8 mouse cellular contexts compared by ENCODE assay signal in genomic region chr19:44135960-44136485, GRCm38 (mm10). TPM values are rescaled to one million over a fixed set of nuclear protein-coding genes. Genes with fewer than 3 reads are reported as not detected.
A peak's percentile ranks its signal among the peaks of the same experiment; 100 is the strongest.
DNase-seq lines count a peak whose midpoint lies in the region; ATAC-seq and TF ChIP-seq lines count a peak whose summit lies in the region.

No protein-coding gene starts in this region.

- DNase-seq in layer of hippocampus, adult 2 months (ENCODE audit: low spot score in 2 of 2), result no peak
- no peak for DNase-seq in layer of hippocampus, adult 8-10 months (ENCODE audit: low spot score in 2 of 2)
- no peak for DNase-seq in embryo, embryonic 11 days
- no peak for DNase-seq in adrenal gland, adult 8-10 months
- no peak for DNase-seq in left cerebral cortex, adult 11 months (ENCODE audit: low spot score)

- TF ChIP-seq CTCF in layer of hippocampus, adult 2 months (conservative IDR thresholded peaks at IDR 0.05), result no peak

- H3K4me2 ChIP-seq in embryonic facial prominence, embryonic 12.5 days (replicated peaks), result peak overlapping the region; percentile 51
- peak overlapping the region; percentile 68 for H3K4me2 ChIP-seq in intestine, embryonic 15.5 days (replicated peaks)
- H3K4me2 ChIP-seq in neural tube, embryonic 12.5 days (replicated peaks), result peak overlapping the region; percentile 60

- peak overlapping the region; percentile 56 for H3K27ac ChIP-seq in layer of hippocampus, adult 2 months
- no peak overlapping the region for H3K27ac ChIP-seq in embryonic facial prominence, embryonic 12.5 days
- no peak overlapping the region for H3K27ac ChIP-seq in intestine, embryonic 15.5 days
- H3K27ac ChIP-seq in neural tube, embryonic 12.5 days, result no peak overlapping the region

- 24% methylated on average over 7 of the region's 7 CpGs for WGBS in embryonic facial prominence, embryonic 12.5 days
- WGBS in intestine, embryonic 15.5 days, result 24% methylated on average over 7 of the region's 7 CpGs
- 26% methylated on average over 7 of the region's 7 CpGs for WGBS in neural tube, embryonic 12.5 days

- H3K36me3 ChIP-seq in embryonic facial prominence, embryonic 12.5 days, result peaks cover 34% of the 10 kb centered on the region
- H3K36me3 ChIP-seq in intestine, embryonic 15.5 days, result peaks cover 11% of the 10 kb centered on the region
- H3K36me3 ChIP-seq in neural tube, embryonic 12.5 days, result peaks cover 35% of the 10 kb centered on the region

- H3K9ac ChIP-seq in embryonic facial prominence, embryonic 12.5 days, result no peak overlapping the region
- H3K9ac ChIP-seq in intestine, embryonic 15.5 days, result no peak overlapping the region
- no peak overlapping the region for H3K9ac ChIP-seq in neural tube, embryonic 12.5 days

- H3K4me1 ChIP-seq in embryonic facial prominence, embryonic 12.5 days, result peaks cover 6% of the 10 kb centered on the region
- peaks cover 2% of the 10 kb centered on the region; the same call in 1 of the 2 replicates for H3K4me1 ChIP-seq in intestine, embryonic 15.5 days (replicated peaks)
- peaks cover 8% of the 10 kb centered on the region for H3K4me1 ChIP-seq in neural tube, embryonic 12.5 days

- no peaks in the 10 kb centered on the region for H3K9me3 ChIP-seq in embryonic facial prominence, embryonic 12.5 days
- H3K9me3 ChIP-seq in intestine, embryonic 15.5 days, result no peaks in the 10 kb centered on the region
- no peaks in the 10 kb centered on the region for H3K9me3 ChIP-seq in neural tube, embryonic 12.5 days

- H3K4me3 ChIP-seq in layer of hippocampus, adult 2 months, result peak overlapping the region; percentile 58
- H3K4me3 ChIP-seq in embryonic facial prominence, embryonic 12.5 days, result peak overlapping the region; percentile 79
- peak overlapping the region; percentile 16 for H3K4me3 ChIP-seq in intestine, embryonic 15.5 days (replicated peaks)
- peak overlapping the region; percentile 73 for H3K4me3 ChIP-seq in neural tube, embryonic 12.5 days

- H3K27me3 ChIP-seq in embryonic facial prominence, embryonic 12.5 days, result no peaks in the 10 kb centered on the region
- no peaks in the 10 kb centered on the region for H3K27me3 ChIP-seq in intestine, embryonic 15.5 days (replicated peaks)
- H3K27me3 ChIP-seq in neural tube, embryonic 12.5 days (replicated peaks), result no peaks in the 10 kb centered on the region

- ATAC-seq in embryonic facial prominence, embryonic 12.5 days (ENCODE audit: insufficient number of reproducible peaks, insufficient read depth, low FRiP score, low TSS enrichment), result no peak
- 0 out of 2 replicates have a peak, but pooled peaks have one; percentile 30 for ATAC-seq in intestine, embryonic 15.5 days
- 0 out of 2 replicates have a peak, but pooled peaks have one; percentile 29 for ATAC-seq in neural tube, embryonic 12.5 days (ENCODE audit: low FRiP score, low read depth)

RNA-seq across cellular contexts. Expression of gene Cwf19l1, which starts 0.3 kb away (rescaled TPM):
- total RNA-seq in layer of hippocampus, adult 2 months (2021), result 10 to 100 TPM; 18.0 to 19.4 TPM
- 10 to 100 TPM; 19.1 to 21.2 (median 19.9) TPM for total RNA-seq in layer of hippocampus, adult 8-10 months (2022)
- polyA plus RNA-seq in embryonic facial prominence, embryonic 12.5 days (2016; fragmentation: Nextera tagmentation; extraction: Ambion mirVana), result 42.1 and 42.6 TPM in 2 replicates
- polyA plus RNA-seq in intestine, embryonic 15.5 days (2015; fragmentation: Nextera tagmentation; extraction: Ambion mirVana), result 28.9 and 32.7 TPM in 2 replicates
- polyA plus RNA-seq in neural tube, embryonic 12.5 days (2016; fragmentation: Nextera tagmentation; extraction: Ambion mirVana), result 33.8 and 35.8 TPM in 2 replicates
- 10 to 100 TPM; 24.0 to 35.8 (median 30.0) TPM for total RNA-seq in adrenal gland, adult 8-10 months (2022)

RNA-seq across cellular contexts. Expression of gene Bloc1s2, which starts 10.2 kb away (rescaled TPM):
- 10 to 100 TPM; 58.3 to 60.8 TPM for total RNA-seq in layer of hippocampus, adult 2 months (2021)
- total RNA-seq in layer of hippocampus, adult 8-10 months (2022), result 10 to 100 TPM; 55.5 to 72.3 (median 59.8) TPM
- 95.5 and 96.2 TPM in 2 replicates for polyA plus RNA-seq in embryonic facial prominence, embryonic 12.5 days (2016; fragmentation: Nextera tagmentation; extraction: Ambion mirVana)
- 87.8 and 91.9 TPM in 2 replicates for polyA plus RNA-seq in intestine, embryonic 15.5 days (2015; fragmentation: Nextera tagmentation; extraction: Ambion mirVana)
- polyA plus RNA-seq in neural tube, embryonic 12.5 days (2016; fragmentation: Nextera tagmentation; extraction: Ambion mirVana), result 136 and 138 TPM in 2 replicates
- 10 to 100 TPM; 35.7 to 40.9 (median 39.5) TPM for total RNA-seq in adrenal gland, adult 8-10 months (2022)

RNA-seq across cellular contexts. Expression of gene Chuk, which starts 28.7 kb away (rescaled TPM):
- total RNA-seq in layer of hippocampus, adult 2 months (2021), result 10 to 100 TPM; 47.1 to 58.0 TPM
- total RNA-seq in layer of hippocampus, adult 8-10 months (2022), result 10 to 100 TPM; 42.6 to 64.1 (median 51.9) TPM
- polyA plus RNA-seq in embryonic facial prominence, embryonic 12.5 days (2016; fragmentation: Nextera tagmentation; extraction: Ambion mirVana), result 53.5 and 54.2 TPM in 2 replicates
- 38.8 and 40.2 TPM in 2 replicates for polyA plus RNA-seq in intestine, embryonic 15.5 days (2015; fragmentation: Nextera tagmentation; extraction: Ambion mirVana)
- 60.8 and 69.1 TPM in 2 replicates for polyA plus RNA-seq in neural tube, embryonic 12.5 days (2016; fragmentation: Nextera tagmentation; extraction: Ambion mirVana)
- total RNA-seq in adrenal gland, adult 8-10 months (2022), result 100 to 1,000 TPM in 2 of 4 experiments, 10 to 100 TPM in 2; 74.5 to 111 (median 93.4) TPM

RNA-seq across cellular contexts. Expression of gene Pkd2l1, which starts 56.2 kb away (rescaled TPM):
- total RNA-seq in layer of hippocampus, adult 2 months (2021), result under 1 TPM; 0.15 to 0.31 TPM
- total RNA-seq in layer of hippocampus, adult 8-10 months (2022), result under 1 TPM; 0.26 to 0.64 (median 0.34) TPM
- polyA plus RNA-seq in embryonic facial prominence, embryonic 12.5 days (2016; fragmentation: Nextera tagmentation; extraction: Ambion mirVana), result 0.09 TPM in 1 of 2 replicates, not detected in the other
- not detected in 2 replicates for polyA plus RNA-seq in intestine, embryonic 15.5 days (2015; fragmentation: Nextera tagmentation; extraction: Ambion mirVana)
- 1.8 and 1.9 TPM in 2 replicates for polyA plus RNA-seq in neural tube, embryonic 12.5 days (2016; fragmentation: Nextera tagmentation; extraction: Ambion mirVana)
- total RNA-seq in adrenal gland, adult 8-10 months (2022), result not detected

Comparison
In these comparisons a context has a peak if more than half of its experiments do, and no peak if none do; other contexts are left out.
1. H3K4me3 ChIP-seq: peak in every context shown above with its lines; median percentile 79 in embryonic facial prominence, embryonic 12.5 days; 73 in neural tube, embryonic 12.5 days; 58 in layer of hippocampus, adult 2 months; 16 in intestine, embryonic 15.5 days.